Mouse (Mus musculus) cerebellum, adult 11-12 months (tissue): ENCODE measurements at regions not wholly inside any gene's neighbourhood (a gene's known extent, or its start where the extent isn't known, plus 50 kb on each side); places are given as distances from the start of the nearest gene placed in this dataset.

Experiments used
- DNase-seq: peaks from one replicate; pipeline ENCODE4 v3.0.0; 2022

DNA sequence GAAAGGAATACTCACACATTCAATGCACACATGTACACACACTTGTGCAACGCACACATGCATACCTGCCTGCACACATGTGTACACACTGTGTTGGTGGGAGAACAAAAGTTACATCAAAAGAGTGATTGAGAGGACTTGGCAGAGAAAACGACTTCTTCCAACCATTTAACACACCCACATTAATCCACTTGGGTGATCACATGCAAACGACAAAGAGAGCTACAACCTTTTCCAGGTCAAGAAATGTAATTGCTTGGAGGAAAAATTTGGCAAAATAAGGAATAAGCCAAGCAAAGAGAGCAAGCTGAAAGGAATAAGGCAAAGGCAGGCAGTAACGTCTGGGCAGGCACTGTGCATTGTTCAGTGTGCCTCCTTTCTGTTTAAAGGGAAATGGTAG lies 67.3 kb downstream of the C1d start:
- DNase-seq, result no peak

DNA sequence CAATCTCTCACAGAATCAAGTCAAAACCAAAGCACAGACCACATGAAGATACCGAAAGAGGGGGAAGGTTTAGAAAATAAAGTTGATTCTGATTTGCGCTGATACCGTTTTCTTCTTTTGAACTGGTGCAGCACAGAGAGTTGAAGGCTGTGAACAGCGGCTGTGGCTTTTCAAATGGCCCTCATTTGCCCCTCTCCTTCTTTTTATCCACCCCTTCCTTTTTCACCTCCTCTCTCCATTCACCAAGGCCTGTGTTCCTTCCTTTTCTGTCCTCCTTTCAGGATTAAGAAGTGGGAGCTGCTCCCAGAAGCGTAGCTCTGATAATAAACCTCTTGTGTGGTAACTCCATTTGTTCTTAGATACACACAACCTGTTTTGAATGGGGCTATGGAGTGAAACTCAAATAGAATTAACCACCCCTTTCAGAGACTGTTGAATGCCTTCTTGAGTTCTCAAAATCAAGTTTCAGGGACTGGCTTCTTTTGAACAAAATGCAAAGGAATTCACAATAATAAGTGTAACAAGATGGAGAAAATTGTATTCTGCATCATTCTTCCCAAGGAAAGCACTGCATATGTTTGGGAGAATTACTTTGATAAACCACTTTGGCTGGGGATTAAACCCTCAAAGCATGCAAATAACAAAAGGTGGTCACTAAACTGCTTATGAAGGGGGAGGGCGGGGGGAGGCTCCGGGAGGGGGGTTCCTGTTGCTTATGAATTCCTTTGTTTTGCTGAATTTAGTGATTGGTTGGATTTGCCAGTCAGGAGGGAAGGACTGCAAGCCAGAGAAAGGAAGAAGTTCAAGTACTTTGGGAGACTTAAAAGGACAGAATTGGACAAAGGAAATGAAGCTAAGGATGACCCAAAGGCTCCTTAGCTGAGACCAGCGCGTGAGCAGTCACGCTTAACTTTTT lies 68.6 kb downstream of the C1d start:
- DNase-seq, result no peak

DNA sequence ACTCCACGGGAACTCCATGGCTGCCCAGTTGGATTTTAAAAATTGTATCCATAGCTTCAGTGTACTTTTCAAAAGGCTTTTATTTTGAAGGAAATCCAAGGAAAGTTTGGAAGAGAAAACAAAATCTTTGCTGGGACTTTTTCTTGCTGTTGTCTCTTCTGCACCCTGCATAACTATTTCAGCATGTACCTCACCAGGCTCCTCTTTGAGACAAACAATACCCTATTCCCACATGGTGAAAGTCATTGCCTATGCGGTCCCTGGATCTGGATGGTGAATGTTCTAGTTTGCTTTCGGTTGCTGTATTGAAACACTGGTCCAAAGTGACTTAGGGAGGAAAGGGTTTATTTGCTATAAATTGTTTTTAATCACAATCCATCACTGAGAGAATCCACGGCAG lies 69.3 kb downstream of the C1d start:
- no peak for DNase-seq

DNA sequence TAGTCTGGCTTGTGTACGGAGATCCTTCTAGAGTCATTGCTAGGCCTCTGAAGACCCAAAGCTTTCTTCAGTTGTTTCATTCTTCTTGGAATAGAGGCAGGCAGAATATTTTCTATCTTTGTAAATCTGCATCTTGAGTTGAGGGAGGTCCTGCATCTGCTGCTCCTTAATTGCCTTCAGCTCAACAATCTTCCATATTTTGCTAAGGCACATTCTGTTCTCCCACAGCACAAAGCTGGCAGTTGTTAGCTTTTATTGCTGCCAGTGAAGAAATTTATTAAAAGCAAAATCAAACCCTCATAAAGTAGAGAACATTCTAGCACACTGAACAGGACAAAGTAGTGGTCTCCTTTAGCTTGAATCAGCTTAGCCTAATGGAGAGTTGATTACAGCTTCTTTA lies 94.1 kb downstream of the C1d start:
- no peak for DNase-seq

DNA sequence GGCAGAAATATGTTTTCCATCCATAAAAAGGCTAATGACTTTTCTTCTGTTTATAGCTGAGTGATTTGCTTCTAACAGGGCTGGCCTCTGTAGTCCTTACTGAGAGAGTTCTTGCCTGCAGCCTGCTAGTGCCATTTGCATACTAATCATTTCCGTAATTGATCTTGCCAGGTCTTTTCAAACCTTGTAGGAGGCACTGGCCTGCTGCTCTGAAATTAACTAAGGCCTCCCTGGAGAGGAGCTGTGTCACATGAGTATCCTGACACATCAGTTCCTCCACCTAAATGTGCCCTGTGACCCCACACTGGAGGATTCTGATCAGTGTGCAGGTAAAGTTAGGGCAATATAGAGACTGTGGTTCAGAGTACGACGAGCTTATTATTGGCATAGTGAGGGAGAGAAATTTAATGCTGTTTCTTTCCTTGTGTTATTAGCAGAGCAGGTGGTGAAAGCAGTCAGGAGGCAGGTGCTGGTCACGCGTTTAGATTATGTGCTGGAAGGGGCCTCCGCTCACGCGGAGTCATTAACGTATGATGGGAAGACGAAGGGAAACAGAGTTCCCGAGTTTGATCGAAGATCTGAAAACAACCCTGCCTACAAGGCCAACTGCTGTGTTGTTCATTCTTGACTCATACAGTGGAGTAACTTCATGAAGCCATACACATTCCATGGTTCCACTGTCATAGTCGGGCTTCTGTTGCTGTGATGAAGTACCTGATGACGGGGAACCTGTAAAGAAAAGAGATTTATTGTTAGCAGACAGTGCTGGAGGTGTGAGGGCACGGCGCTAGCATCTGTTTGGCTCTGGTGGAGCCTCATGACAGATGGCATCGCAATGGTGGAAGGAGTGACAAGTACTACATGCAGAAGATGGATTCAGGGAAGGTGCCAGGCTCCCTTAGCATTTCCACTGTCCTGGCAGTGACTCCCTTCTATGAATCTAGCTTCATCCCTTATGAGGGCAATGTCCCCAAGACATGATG lies 95.1 kb downstream of the C1d start:
- DNase-seq, result peak; percentile 2

DNA sequence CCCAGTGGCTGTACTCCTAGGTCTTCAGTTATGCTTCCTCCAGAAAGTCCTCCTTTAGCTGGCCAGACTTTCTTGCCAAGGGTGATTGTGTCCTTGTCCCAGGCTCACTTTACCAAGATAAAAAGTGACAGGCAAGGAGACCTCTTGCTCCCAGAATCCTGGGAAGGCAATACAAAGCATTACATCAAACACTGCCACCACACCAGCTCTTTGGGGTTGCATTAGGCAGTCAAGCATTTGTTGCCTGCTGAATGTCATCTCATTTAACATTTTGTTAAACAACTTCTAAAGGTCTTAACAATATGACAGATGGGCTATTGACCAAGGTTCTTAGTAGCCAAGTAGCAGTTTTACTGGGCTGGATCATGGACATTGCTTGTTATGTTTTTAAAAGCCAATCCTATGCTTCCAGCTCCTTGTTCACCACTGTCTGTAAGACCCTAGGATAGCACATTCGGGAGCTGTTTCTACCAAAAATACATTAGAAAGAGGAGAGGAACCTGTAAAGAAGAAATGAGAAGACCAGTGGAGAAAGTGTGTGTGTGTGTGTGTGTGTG lies 102.4 kb downstream of the C1d start:
- DNase-seq, result no peak

DNA sequence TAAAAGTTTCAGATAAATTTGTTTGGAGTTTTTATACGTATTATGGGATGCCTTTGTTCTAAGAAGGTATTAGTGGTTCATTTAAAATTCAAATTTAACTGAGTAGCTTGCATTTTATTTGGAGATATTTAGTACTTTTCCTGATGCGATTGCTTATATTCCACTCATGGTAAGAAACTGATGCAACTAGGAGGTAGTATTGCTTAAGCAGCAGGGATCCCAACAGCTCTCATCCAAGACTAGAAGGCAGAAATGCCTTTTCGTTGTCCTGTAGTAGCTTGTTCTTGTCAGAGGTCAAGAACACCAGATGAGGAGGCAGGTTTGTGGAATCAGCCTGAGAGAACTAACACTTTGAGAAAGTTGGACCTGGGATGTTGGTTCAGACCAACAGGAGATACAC lies 120.5 kb downstream of the C1d start:
- DNase-seq, result no peak

DNA sequence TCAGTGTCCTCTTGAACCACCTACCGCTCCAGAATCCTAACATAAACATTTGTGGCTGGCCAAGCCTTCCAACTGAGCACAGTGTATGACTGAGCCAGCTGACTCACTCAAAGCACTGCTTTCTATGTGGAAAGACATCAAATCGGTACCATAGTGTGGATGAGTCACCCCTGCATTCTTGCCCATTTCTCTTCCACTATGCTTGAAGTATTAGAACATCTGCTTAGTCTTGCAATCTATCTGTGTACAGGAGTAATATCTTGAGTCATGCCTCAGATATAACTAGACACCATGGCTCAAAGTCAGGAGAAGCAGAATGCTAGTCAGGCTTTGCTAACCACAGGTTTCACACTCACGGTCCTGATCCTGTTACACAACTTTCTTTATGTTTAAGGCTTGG lies 129.4 kb downstream of the C1d start:
- no peak for DNase-seq

DNA sequence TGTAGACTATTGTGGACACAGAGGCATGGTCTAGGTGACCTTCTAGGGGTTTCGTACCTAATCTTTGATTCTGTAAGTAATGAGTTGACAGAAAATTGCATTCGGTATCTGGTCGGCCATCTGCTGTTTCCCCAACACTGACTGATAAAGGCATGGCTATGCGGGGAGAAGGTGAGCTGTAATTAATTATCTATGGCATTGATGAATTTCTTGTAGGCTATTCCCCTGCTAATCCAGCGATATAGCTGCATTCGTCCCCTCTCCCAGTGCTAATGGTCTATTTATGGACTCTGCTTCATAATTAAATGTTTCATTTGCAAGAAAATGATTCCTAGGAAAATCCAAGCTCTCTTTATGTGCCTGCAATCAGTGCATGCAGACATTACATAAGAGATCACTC lies 136.5 kb downstream of the C1d start:
- DNase-seq, result no peak

- DNase-seq, result no peak
Observed at GRCm38 (mm10) chr11:17414531-17414930, 157.2 kb downstream of the C1d start.

DNA sequence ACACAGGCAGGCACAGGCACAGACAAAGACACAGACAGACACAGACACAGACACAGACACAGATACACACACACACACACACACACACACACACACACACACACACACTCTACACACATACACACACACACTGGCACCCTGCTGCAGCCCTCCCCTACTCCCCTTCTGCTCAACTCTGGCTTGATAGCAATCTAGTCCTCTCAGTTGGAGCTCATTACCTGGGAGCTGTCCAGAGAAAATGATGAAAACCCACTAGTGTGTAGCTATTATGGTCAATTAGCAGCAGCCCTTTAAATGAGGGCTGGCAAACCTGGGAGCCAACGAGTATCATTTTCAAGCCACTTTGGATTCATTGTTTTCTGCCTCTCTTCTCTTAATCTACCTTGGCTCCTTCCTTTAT lies 157.8 kb downstream of the C1d start:
- no peak for DNase-seq

DNA sequence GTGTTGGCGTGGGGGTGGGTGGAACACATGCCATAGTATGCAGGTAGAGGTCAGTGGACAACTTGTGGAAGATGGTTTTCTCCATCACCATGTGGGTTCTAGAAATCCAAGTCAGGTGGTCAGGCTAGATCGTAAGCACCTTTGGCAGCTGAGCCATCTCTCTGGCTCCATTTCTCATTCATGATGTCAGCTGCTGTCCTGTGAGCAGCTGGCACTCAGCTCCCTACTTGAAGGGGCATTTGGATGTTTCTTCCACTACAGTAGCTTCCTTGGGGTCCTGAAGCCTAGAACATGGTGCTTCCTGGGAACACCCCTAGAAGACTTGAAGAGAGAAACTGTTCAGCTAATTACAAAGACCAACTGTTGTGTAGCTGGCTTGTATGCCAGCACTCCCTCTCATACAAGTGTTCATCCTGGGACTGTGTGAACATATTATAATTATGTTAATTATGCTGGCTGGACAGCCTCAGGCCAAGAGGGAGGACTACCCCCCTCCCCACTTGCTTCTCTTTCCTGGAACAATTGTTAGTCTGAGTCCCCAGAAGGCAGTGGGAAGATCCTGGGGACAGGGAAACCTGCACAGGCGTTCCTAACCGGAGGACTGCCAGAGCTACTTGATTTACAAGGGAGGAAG lies 160.4 kb downstream of the C1d start:
- DNase-seq, result peak; percentile 2

DNA sequence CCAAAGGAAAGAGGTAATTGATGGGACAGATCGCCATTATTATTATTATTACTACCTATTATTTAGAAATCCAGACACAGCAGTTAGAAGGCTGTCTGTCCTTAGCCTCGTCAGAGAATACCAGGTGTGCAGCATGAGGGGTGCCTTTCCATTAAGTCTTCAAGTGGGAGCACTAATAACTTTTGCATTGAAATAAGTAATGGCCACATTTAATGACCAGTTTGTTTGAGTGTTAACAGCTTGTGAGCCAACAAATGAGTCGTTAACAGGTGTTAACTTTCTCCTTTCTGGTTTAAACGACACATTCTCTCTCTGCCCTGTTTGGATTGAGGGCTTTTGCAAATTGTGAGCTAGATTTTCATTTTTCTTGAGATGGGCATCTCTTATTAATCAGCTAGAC lies 184.8 kb downstream of the C1d start:
- no peak for DNase-seq

DNA sequence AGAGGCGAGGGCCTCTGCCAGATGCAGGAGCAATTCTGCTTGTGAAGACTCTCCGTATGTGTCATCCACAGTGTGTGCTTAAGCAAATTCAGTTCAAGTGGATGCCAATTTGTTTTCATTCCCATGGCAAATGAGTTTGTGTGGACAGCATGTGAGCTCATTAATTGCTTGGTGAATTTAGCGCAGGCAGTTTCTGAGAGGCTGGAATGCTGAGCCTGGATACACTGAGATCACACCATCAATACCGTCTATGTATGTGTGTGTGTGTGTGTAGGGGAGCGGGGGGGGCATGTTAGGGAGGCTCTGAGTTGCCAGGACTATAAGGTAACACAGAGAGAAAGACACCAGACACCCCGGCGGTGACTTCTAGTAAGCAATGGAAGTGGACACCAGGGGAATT lies 191.9 kb downstream of the C1d start:
- no peak for DNase-seq

GRCm38 (mm10) chr11:17450360-17451045 lies 193.1 kb downstream of the C1d start:
- no peak for DNase-seq

GRCm38 (mm10) chr11:17451451-17451850 lies 194.1 kb downstream of the C1d start:
- no peak for DNase-seq

GRCm38 (mm10) chr11:17453530-17453929 lies 196.2 kb downstream of the C1d start:
- no peak for DNase-seq

GRCm38 (mm10) chr11:17458946-17459345 lies 201.6 kb downstream of the C1d start:
- DNase-seq, result no peak

DNA sequence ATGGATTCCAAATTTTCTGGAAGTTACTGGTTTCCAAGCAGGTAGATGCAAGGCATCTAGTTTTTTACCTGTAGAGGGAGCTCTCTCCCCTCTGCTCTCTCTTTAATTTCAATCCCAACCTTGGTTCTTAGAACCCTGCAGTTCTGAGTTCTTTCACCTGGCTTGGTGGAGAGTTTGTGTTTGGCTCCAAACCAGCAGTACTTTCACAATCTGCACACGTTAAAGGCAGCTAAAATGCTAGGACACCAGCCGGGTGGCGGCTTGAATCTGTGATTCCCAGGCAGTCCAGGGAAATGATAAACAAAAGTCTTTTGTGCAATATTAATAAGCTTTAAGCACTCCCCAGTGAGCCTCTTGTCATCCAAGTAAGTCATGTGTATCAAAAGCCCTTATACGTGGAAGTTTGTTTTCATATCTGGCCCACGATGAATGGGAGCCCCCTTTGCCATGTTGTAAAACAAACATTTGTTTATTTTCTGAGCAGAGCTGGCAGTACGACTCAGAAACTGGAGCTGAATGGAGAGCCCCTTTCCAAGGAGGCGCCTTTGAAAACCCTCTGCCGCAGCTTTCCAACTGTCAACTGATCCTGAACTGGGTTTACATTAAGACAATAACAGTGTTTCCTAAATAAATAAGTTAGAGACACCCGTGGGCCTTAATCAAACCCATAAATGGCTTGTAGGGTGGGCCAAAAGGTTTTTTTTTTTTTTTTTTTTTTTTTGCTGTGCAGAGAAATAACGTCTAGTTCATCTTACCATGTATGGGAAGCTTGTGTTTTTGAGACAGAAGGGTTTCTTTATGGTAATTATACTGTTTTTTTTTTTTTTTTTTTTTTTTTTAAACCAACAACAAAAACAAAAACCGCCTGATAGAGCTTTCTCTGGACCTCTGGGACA lies 202.9 kb downstream of the C1d start:
- peak; percentile 10 for DNase-seq

- no peak for DNase-seq
Observed at GRCm38 (mm10) chr11:17460920-17461279, 203.5 kb downstream of the C1d start.

- DNase-seq, result no peak
Observed at GRCm38 (mm10) chr11:17461701-17462100, 204.3 kb downstream of the C1d start.
